Mouse (Mus musculus) G1E (cell line): ENCODE results near the gene Slc2a13.

Source experiments
- CTCF ChIP-seq: IDR thresholded peaks from 2 replicates; pipeline ENCODE4 v1.5.1; 2012; ENCODE audit warnings: low read depth, low read length, inconsistent platforms, mixed read lengths
- GATA1 ChIP-seq: IDR thresholded peaks from 2 replicates; pipeline ENCODE4 v1.6.1; 2012; ENCODE audit warnings: borderline replicate concordance, low read length, inconsistent platforms, mixed read lengths
- GATA2 ChIP-seq: IDR thresholded peaks from 2 replicates; pipeline ENCODE4 v1.6.1; 2012; ENCODE audit warnings: low read depth, low read length, inconsistent platforms, borderline replicate concordance
- POLR2AphosphoS5 ChIP-seq: IDR thresholded peaks from 2 replicates; pipeline ENCODE4 v1.6.1; 2012; ENCODE audit warnings: low read depth, low read length, inconsistent platforms; ENCODE audit not compliant: insufficient replicate concordance

DNA sequence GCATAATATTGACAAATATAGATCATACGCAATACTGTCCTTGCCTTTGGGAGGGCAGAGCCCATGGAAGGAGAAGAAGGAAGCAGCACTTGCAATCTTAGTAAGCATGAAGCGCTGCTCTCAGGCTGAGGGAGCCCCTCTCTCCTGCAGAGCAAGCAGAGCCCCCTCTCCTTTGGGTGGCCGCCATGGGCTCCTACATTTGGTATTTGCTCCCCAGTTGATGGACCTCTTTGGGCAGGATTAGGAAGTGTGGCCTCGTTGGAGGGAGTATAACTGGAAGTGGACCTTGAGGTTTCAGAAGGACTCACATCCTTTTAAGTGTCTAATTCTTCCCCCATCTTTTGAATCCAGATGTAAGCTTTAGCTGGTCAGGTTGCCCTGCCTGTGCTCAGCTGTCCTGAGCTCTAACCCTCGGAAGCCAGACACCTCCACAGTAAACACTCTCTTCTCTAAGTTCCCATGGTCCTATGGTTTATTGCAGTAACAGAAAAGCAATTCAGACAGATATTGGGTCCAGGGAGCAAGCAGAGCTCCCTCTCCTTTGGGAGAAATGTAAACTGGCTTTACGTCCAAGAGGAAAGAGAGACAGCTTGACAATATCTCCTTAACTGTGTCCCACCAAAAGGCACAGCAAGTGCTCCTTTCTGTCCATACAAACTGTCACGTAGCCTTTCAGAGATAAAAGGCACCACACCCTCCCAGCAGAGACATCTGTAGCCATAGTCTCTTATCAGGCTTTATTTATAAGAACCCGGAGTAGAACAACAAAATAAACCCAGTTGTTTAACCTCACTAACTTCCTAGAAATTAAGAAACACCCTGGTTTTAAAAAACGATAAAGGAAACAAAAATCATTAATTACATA, 321.3 kb downstream of the Slc2a13 start:
- TF ChIP-seq CTCF, result no peak
- TF ChIP-seq GATA2, result no peak
- no peak for TF ChIP-seq GATA1
- no peak for TF ChIP-seq POLR2AphosphoS5
